Mouse (Mus musculus) G1E (cell line): ENCODE results near the gene Cwh43. TPM values are rescaled to one million over a fixed set of nuclear protein-coding genes. Genes with fewer than 3 reads are reported as not detected.

Source experiments
- ATAC-seq: 2 replicates; pipeline ENCODE4 v1.8.0; 2016; ENCODE audit warnings: mild to moderate bottlenecking; ENCODE audit not compliant: insufficient number of reproducible peaks, poor library complexity, low FRiP score, severe bottlenecking; ENCODE audit errors: extremely low read depth
- DNase-seq: peaks from one replicate; pipeline ENCODE4 v3.0.0; 2012; ENCODE audit warnings: low spot score
- H3K27me3 ChIP-seq: 2 replicates; pipeline ENCODE4 v1.6.1; 2012; ENCODE audit warnings: mild to moderate bottlenecking, low read length, inconsistent platforms; ENCODE audit not compliant: insufficient read depth
- H3K36me3 ChIP-seq: replicated peaks from 2 replicates; pipeline ENCODE3; 2012; ENCODE audit warnings: mild to moderate bottlenecking, inconsistent platforms
- H3K4me1 ChIP-seq: 2 replicates; pipeline ENCODE4 v1.6.1; 2012; ENCODE audit warnings: low read depth, low read length, inconsistent platforms, mixed read lengths; ENCODE audit not compliant: insufficient read depth
- H3K4me3 ChIP-seq: 2 replicates; pipeline ENCODE4 v1.5.1; 2012; ENCODE audit warnings: low read depth, mild to moderate bottlenecking, inconsistent platforms, low read length, moderate library complexity, mixed read lengths
- H3K9me3 ChIP-seq: replicated peaks from 2 replicates; pipeline ENCODE4 v1.6.1; 2012; ENCODE audit warnings: inconsistent platforms
- CTCF ChIP-seq: IDR thresholded peaks from 2 replicates; pipeline ENCODE4 v1.5.1; 2012; ENCODE audit warnings: low read depth, low read length, inconsistent platforms, mixed read lengths
- GATA1 ChIP-seq: IDR thresholded peaks from 2 replicates; pipeline ENCODE4 v1.6.1; 2012; ENCODE audit warnings: borderline replicate concordance, low read length, inconsistent platforms, mixed read lengths
- GATA2 ChIP-seq: IDR thresholded peaks from 2 replicates; pipeline ENCODE4 v1.6.1; 2012; ENCODE audit warnings: low read depth, low read length, inconsistent platforms, borderline replicate concordance
- POLR2AphosphoS5 ChIP-seq: IDR thresholded peaks from 2 replicates; pipeline ENCODE4 v1.6.1; 2012; ENCODE audit warnings: low read depth, low read length, inconsistent platforms; ENCODE audit not compliant: insufficient replicate concordance
- TAL1 ChIP-seq: conservative IDR thresholded peaks from 2 replicates; pipeline ENCODE4 v1.6.1; 2012; ENCODE audit warnings: low read depth, low read length, inconsistent platforms, mixed read lengths
- polyA plus RNA-seq: library from polyadenylated mRNA; stranded (reverse); fragments of >175 nt; gene quantifications from 2 replicates; pipeline ENCODE4 v1.2.3, GENCODE M21; 2012
- total RNA-seq, 2 experiments: library from RNA; stranded (forward) in 1 of 2; stranded (reverse) in 1 of 2; fragments of 200-1000 nt in 1 of 2; fragments of >200 nt in 1 of 2; fragmentation: Nextera tagmentation in 1 of 2; gene quantifications; 2 replicates each; pipeline ENCODE4 v1.2.3; 2014 to 2017

Cwh43 gene
- total and polyA plus RNA-seq, 3 experiments: not detected

DNA sequence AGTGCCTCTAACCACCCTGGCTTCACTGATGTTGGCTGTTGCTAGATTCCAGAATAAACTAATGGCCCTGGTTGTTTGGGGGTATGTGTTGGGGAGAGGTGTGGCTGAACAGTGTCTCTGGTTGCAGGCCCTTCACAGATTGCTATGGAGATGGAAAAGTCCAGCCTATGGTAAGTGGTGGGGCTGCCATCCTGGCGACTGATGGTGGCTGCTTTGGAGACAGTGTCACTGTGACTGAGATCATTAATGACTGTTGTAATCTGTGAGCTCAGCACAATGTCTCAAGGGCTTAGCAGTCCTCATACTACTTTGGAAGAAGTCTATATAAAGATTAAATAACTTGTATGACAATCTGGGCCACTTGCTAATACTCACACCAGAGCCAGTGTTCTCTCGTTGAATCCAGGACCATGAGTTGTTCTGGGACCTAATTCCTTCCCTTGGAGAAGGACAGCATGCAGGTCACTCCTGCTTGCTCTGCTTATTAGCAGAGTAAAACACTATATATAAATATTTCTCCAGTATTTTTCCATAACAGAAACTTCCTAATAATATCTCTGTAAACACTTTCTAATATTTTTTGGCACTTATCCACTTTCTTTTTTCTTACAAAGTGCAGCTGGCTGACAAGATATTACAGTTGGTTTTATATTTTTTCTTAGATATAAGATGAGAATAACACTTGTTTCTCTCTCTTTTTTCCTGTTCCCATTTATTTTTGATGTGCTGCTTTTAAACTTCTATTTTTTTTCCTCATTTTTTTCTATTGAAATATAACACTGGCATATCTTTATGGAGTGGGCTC lies 48.8 kb downstream of the Cwh43 start:
- H3K9me3 ChIP-seq: no peaks in the 10 kb centered on the region
- H3K36me3 ChIP-seq: no peaks in the 10 kb centered on the region
- TF ChIP-seq GATA1 (no peak), GATA2 (no peak), TAL1 (no peak)
- peaks cover 37% of the 10 kb centered on the region for H3K4me1 ChIP-seq
- ATAC-seq (no peak), DNase-seq (no peak)
- no peak overlapping the region for H3K4me3 ChIP-seq
- H3K27me3 ChIP-seq: no peaks in the 10 kb centered on the region

DNA sequence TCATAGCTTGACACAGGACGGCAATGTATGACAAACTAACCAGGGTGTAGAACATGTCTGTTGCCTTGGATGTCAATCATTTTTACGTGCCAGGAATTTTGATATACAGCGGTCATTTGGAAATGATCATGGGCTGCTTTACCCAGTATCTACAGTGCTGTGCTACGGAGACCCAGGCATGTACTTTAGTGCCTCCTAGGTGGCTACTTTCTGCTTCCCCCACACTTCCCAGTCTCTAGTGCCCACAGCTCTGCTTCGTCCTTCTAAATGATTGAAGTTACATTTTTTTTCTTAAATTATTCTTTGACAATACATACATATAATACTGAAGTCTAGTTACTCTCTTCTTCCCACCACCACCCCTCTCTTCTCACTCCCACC lies 49.4 kb downstream of the Cwh43 start:
- no peak overlapping the region for H3K4me3 ChIP-seq
- H3K36me3 ChIP-seq: no peaks in the 10 kb centered on the region
- H3K9me3 ChIP-seq: no peaks in the 10 kb centered on the region
- H3K4me1 ChIP-seq: peaks cover 37% of the 10 kb centered on the region
- no peak for TF ChIP-seq TAL1
- TF ChIP-seq GATA2: no peak
- TF ChIP-seq POLR2AphosphoS5: no peak
- no peak for TF ChIP-seq CTCF
- no peak for TF ChIP-seq GATA1
- no peak for DNase-seq
- ATAC-seq: no peak
- H3K27me3 ChIP-seq: no peaks in the 10 kb centered on the region

DNA sequence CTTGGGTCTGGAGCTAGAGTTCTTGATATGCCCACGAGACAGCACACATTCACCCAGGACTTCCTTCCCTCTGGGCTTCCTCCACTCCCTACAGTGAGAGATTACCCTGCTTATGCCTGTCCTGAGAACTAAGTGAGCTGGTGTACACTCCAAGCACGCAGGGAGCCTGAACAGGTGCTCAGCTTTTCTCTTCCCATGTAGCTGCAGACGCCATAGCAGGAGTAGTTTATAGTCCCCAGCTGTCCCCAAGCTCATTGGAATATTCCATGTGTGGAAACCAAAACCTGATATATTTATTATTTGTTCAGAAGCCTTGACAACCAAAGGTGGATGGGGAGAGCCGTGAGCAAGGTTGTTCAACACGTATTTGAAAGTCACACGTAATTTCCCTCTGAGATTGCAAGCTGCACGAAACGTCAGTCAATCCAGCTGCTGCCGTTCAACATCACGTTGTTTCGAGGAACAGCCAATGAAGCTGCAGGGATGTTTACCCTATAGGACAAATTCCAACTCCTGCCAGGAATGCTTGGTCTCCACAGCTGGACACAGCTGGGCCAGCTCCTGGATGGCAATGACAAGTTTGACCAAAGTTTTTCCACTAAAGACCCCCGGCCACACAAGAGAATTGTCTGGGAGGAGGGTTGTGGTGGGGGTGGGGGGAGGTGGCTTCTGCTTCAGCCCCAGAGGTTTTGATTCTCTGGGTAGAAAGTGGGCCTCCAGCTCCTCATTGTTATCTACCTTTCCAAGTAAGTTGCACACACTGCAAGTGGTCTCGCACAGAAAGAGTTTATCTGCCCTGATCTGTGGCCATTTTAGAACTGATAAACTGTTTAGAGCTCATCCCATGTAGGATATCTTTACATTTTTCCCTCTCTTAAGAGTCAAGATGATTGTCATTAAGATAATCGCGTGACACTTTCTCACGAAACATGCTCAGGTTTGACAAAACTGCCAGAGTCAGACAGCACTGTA lies 62.9 kb downstream of the Cwh43 start:
- H3K27me3 ChIP-seq: no peaks in the 10 kb centered on the region
- DNase-seq: peak; percentile 13
- H3K36me3 ChIP-seq: no peaks in the 10 kb centered on the region
- H3K9me3 ChIP-seq: no peaks in the 10 kb centered on the region
- H3K4me3 ChIP-seq: peak overlapping the region; percentile 57; the same call in 1 of the 2 replicates
- peaks cover 66% of the 10 kb centered on the region for H3K4me1 ChIP-seq
- ATAC-seq: peak; percentile 68
- TF ChIP-seq GATA2 (no peak), GATA1 (no peak), POLR2AphosphoS5 (no peak), CTCF (no peak), TAL1 (no peak)

DNA sequence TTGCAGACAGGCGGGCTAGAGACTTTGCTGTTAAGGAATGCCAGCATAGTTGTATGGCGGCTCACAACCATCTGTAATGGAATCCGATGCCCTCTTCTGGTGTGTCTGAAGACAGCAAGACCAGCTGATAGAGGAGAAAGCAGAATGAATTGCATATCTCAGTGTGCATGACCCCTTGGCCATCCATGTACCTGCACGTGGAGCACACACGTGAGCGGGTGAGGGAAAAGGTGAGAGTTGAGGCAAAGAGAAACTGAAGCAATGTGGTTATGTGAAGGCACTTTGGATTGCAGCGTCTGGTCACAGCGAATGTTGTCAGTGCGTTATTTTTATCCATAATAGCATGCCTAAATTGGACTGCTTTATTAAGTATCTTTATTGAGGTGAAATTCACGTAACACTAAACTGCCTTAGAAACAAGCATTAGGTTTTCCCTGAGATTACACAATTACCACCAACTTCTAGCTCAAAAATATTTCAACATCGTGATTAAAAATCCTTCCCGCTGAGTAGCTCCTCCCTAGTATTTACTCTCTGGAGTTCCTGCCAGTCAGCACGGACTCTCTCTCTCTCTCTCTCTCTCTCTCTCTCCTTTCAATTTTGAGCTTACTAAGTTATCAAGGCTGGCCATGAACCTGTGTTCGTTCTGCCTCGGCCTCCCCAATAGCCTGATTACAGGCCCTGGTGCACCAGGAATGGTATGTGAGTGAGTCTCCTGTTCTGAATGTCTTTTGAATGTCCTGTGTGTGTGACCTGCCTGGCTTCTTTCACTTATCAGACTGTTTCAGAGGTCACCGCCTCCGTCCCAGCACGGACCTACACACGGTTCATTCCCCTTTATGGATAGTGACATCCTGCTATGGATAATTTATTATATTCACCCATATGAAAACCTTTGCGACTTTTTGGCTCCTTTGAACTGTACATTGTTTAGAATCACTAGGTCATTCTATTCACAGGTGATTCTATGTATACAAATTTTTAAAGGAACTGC lies 68.8 kb downstream of the Cwh43 start:
- no peaks in the 10 kb centered on the region for H3K36me3 ChIP-seq
- H3K4me3 ChIP-seq: no peak overlapping the region
- H3K27me3 ChIP-seq: peaks cover 4% of the 10 kb centered on the region
- H3K9me3 ChIP-seq: no peaks in the 10 kb centered on the region
- no peak for DNase-seq
- ATAC-seq: no peak
- peaks cover 43% of the 10 kb centered on the region for H3K4me1 ChIP-seq
- TF ChIP-seq GATA1: no peak
- TF ChIP-seq POLR2AphosphoS5: no peak
- no peak for TF ChIP-seq GATA2
- no peak for TF ChIP-seq TAL1
- no peak for TF ChIP-seq CTCF

DNA sequence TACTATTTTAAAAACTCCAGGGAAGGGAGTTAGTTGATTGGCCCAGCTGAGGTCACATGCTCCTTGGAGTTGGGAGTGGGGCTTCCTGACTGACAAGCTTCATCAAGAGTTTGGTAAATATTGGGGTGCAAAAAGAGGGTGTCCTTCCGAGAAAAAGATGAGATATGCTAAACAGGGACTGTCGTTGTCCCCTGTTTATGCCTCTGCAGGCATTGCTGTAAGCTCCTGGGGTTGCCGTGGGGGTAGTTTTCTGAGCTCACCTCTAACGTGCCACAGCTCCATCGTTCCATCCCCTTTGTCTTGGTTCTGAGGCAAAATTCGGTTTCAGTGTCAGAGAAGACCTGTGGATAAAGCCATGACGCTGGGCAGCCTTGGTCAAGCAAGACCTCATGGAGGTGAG lies 74.8 kb downstream of the Cwh43 start, which contains the start of gene Dcun1d4:
Gene Dcun1d4 (plus strand): TSS at position 301 of the 400 bp plus-strand sequence.
- Histone ChIP-seq H3K36me3 (no peaks in the 10 kb centered on the region), H3K4me3 (no peak within 1 kb of the TSS), H3K9me3 (no peaks in the 10 kb centered on the region), H3K27me3 (peaks cover 29% of the 10 kb centered on the region), H3K4me1 (peaks cover 16% of the 10 kb centered on the region)
- TF ChIP-seq POLR2AphosphoS5: no peak
- TF ChIP-seq TAL1: no peak
- TF ChIP-seq GATA1: no peak
- TF ChIP-seq GATA2: no peak
- no peak for TF ChIP-seq CTCF
- no peak for DNase-seq
- ATAC-seq: no peak
